Mouse (Mus musculus): ENCODE results near the gene Gm4952.
"Not testable (repeated sequence)": the region's sequence is repeated elsewhere in the genome, so short reads cannot be mapped to it uniquely, and the experiment has no call there.

Gene Gm4952

DNA sequence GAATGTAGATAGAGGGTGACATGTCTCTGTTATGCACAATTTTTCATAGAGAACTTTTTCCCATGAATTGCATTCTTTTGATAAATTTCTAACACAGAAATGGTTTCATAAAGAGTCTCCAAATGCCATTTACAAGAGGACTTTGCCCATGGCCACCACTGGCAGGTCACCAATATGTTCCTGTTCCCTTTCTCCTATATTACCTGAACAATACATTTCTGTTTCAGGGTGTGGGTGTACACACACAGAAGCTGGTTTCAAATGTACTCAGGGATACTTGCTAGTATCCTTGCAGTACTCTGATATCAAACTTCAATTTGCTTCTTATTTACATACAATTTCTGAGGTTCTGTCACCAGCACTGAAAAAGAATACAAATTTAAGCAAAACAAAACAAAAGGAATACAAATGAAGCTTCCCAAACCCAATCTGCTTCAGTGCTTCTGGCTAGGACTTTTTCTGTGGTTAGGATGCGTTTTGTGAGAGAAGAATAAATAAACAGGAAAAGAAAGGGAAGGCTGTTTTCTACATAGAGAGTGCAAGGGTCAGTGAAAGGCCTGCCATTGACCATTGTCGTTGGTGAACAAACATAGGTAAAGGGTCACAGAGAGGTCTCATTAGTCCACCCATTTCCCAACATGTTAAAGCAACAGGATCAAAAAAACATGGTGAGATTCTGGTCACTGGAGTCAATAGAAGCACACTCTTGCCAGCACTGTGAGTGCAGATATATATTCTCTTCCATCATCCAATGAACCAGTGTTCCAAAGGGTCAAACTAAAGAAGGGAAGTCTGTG is 1.1 kb downstream of the Gm4952 start:
- DNase-seq, result no peak

DNA sequence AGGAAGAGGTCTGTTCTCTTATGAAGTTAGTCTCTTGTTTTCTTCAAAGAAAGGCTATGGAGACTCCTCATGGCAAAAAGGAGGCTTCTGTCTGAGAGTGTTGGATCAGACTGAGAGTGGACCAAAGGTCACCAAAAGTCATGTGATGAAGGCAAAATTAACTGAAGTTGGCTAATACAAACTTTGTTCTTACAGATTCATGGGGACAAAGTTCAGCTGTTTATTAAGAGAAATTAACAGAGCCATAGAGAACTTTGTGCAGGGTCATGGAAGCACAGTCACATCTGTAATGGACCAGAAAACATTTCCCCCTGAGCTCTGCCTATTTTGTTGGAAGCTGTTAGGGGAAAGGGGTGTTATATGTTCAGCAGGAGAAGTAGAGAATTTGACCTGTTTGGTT is 8.6 kb downstream of the Gm4952 start:
- DNase-seq, result peak; percentile 75

DNA sequence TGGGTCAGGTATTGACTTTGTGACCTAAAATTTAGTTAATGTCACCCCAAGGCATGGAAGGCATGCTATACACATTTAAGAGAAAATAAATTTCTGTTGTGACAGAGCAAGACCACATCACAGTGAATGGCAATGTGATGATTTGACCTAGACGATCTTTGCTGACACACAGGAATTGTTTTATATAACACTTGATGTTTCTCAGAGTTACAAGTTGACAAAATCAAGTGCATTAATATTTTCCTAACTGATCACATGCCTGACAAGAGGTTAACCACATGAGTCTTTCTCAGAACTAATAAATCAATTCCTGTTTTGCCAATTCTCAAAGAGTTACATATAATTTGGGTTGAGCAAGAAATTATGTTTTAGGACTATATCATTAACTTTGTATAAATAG is 13.9 kb downstream of the Gm4952 start:
- DNase-seq, result no peak

DNA sequence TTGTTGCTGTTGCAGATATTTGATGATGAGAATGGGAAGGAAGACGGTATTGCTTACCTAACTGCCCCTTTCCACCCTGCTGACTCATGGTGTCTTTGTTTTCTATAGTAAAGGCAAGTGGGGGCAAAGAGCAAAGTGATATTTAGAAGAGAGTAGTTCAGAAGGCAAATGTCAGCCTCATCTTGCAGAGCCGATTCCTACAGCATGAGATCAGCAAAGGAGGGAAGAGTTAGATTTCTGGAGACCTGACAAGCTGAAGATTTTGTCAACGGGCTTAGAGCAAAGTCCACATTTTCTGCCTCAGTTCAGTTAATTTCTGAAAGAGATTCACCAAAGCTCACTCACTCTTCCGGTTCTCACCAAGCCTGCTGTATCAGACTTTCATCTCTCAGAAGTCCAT is 33.4 kb downstream of the Gm4952 start, which contains the start of gene Glyat:
Gene Glyat, plus strand, starts transcription at position 133 of the 400 bp plus-strand sequence.
- DNase-seq, result peak; percentile 68

GRCm38 (mm10) chr19:12634259-12634658 is 34.5 kb downstream of the Gm4952 start:
- DNase-seq, result no peak

GRCm38 (mm10) chr19:12634963-12635362 is 35.2 kb downstream of the Gm4952 start:
- DNase-seq, result no peak

DNA sequence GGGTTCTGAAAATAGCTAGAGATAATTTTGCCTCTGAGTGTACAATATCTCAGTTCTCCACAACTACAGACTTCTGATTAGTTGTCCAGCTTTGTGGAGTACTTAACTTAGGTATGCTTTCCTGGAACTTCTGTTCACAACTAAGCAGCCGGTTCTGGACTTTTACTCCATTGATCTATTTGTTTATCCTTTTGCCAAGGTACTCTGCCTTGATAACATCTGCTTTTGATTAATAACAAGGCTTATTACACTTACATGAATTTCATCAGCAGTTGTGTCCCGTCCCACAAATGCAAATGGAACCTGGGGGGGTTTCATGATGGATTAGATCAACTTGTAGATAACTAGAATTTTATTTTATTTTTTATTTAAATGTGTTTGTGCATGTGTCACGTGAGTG is 37.1 kb downstream of the Gm4952 start:
- DNase-seq, result no peak

- DNase-seq, result no peak
Observed at GRCm38 (mm10) chr19:12638049-12638448, 38.3 kb downstream of the Gm4952 start.

DNA sequence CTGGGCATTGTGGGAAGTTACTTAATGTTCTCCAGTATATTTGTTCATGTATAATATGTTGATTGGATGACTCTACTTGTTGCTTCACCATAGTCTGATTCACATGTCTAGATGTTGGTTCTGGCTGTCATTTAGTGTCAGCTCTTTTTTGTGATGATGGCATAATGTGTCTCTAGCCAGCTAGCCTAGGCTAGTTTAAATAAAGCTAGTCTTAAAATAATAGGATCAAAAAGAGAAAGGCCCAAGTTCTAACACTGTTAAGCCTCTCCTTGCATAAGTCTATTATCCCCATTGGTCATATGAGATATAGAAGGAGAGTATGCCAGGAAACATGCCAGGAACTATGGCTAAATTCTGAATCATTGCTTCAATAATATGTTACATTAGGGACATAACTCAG is 49.7 kb downstream of the Gm4952 start:
- no peak for DNase-seq

GRCm38 (mm10) chr19:12666156-12666555 is 66.4 kb downstream of the Gm4952 start:
- no peak for DNase-seq

GRCm38 (mm10) chr19:12668601-12669000 is 68.8 kb downstream of the Gm4952 start:
- not testable (repeated sequence) for DNase-seq

GRCm38 (mm10) chr19:12670139-12670538 is 70.4 kb downstream of the Gm4952 start, which contains the start of gene Olfr1442:
Gene Olfr1442 (plus strand): TSS chr19:12670439.
- DNase-seq, result no peak

- no peak for DNase-seq
Observed at GRCm38 (mm10) chr19:12671051-12671450, 71.3 kb downstream of the Gm4952 start.

DNA sequence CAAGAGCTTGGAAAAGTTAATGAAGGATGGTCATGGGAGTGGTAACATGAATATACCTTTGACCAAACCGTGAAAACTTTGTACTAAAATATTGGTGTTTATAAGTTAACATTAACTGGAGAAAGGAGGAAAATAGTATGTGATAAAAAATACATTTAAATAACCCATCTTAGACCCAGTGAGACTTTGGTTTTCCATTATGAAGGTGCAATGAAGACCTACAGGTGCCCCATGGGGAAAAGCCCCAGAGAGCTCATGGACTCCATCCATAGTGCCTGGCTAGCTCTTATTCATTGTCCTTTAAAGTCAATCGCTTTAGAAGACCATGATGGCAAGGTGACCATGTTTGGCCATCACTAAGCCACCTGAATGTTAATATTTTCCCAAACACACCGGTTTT is 78.0 kb downstream of the Gm4952 start, which contains the start of gene Olfr1443:
Gene Olfr1443, plus strand, starts transcription at position 301 of the 400 bp plus-strand sequence.
- no peak for DNase-seq

All from kidney, adult 11 months (tissue).